Mouse (Mus musculus): ENCODE results near the gene Adat3.

- TF ChIP-seq GATA1 (IDR thresholded peaks at IDR 0.05; ENCODE audit: low read length) (no peak), TAL1 (IDR thresholded peaks at IDR 0.05; ENCODE audit: low read length) (no peak)
These were observed 2.3 kb downstream of the Adat3 start for GRCm38 (mm10) chr10:80604988-80605387.

All from erythroblast, embryonic 14.5 days (primary cell).